Mouse (Mus musculus): ENCODE measurements around the gene Ppfibp2.

Ppfibp2 gene

GRCm38 (mm10) chr7:107594857-107595402 is at the start of gene Ppfibp2:
Gene Ppfibp2, plus strand, starts transcription at chr7:107595207.
- DNase-seq = peak; percentile 92 to 97

- DNase-seq = no peak
Observed at GRCm38 (mm10) chr7:107547872-107548271, 47.1 kb upstream of the Ppfibp2 start.

DNA sequence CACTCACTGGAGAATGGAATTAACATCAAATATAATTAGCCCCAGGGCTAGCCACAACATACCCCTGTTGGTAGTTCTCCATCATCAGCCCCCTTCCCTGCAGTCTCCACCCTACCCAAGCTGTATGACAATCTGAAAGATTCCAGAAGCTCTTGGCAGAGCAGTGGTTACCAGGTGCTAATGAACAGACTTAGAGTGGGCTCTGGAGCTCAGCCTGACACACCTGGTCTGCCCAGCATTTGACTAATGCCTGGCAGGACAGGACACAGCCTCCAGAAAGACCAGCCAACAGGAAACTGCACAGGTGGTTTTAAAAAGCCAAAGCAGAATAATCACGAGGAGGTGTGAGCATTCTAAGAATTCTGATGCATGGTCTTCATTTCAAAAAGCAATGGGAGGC is 41.5 kb upstream of the Ppfibp2 start:
- no peak for DNase-seq

GRCm38 (mm10) chr7:107555906-107556305 is 39.1 kb upstream of the Ppfibp2 start:
- DNase-seq = no peak

- no peak for DNase-seq
Observed at GRCm38 (mm10) chr7:107560675-107561074, 34.3 kb upstream of the Ppfibp2 start.

DNA sequence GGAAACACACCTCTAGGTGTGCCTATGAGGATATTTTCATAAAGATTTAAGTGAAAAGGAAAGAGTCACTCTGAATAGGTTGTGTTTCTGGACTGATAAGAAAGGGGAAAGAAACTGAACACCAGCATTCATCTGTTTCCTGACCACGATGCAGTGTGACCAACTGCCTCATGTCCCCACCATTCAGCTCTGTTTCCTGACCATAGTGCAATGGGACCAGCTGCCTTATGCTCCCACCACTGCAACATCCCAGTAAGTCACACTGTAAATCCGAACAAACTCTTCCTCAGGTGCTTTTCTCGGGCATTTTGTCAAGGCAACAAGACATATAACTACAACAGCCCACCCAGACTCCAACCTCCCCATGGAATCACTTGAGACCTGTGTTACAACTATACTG is 33.4 kb upstream of the Ppfibp2 start:
- DNase-seq = no peak

DNA sequence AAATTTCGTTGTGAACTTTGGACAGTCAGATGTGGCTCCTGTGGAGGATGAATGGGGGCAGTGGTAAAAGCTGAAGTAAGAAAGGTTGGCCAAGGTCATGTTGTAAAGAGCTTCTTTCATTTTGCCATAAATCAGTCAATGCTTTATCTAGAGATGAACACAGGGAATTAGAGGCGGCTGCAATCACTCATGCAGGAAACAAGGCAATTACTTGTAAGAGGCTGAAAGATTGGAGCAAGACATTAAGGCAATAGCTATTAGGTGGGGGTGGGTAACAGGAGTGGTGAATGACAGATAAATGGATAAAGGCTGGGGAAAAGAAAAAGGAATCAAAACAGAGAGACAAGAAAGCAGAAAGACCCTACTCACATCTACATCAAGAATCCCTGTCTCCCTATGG is 31.3 kb upstream of the Ppfibp2 start:
- no peak for DNase-seq

- DNase-seq = no peak
Observed at GRCm38 (mm10) chr7:107567261-107567671, 27.7 kb upstream of the Ppfibp2 start, which contains the start of gene Olfml1. Gene Olfml1, plus strand, starts transcription at chr7:107567446.

DNA sequence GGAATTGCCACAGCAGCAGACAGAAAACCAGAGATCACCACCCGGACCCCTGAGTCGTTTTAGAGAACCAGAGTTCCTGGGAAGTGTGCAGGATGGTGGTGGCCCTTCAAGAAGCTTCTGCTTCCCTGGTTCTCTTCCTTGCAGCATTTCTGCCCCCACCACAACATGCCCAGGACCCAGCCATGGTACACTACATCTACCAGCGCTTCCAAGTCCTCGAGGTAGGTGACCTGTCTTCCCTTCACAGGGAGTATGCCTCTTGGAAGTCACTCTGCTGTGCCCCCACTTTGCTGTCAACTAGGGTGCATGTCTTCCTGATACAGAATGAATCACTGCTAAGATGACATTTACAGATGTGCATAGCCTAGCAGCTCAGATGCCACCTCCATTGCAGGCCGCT is 27.3 kb upstream of the Ppfibp2 start:
- DNase-seq = no peak

DNA sequence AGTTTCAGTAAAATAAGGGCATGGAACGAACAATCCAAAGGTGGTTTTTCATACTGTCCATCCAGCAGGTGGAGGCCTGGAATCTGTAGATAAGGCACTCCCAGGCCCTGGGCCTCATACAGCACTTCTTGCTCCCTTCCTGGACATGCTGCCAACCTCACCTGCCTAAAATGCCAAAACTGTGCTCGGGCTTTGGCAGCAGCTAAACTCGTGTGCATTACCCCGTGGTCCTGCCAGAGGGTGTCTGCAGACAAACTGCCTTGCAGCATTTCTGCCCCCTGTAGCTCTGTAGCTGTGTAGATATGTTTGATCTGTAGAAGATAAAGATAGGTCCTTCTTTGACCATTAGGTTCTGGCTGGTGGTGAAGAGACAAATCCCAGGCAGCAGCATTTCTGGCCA is 26.0 kb upstream of the Ppfibp2 start:
- no peak for DNase-seq

DNA sequence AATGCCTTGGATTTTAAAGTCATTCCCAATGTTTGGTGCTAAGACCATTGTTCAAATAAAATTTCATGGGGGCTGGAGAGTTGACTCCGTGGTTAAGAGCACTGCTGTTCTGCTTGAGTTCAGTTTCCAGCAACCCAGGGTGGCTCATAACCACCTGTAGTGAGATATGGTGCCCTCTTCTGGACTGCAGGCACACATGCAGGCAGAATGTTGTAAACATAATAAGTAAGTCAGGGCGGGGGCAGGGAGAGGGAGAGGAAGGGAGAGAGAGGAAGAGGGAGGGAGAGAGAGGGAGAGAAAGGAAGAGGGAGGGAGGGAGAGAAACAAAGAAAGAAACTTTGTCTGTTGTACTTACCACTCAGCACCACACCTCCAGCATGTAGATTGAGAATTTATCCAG is 21.2 kb upstream of the Ppfibp2 start:
- DNase-seq = no peak

DNA sequence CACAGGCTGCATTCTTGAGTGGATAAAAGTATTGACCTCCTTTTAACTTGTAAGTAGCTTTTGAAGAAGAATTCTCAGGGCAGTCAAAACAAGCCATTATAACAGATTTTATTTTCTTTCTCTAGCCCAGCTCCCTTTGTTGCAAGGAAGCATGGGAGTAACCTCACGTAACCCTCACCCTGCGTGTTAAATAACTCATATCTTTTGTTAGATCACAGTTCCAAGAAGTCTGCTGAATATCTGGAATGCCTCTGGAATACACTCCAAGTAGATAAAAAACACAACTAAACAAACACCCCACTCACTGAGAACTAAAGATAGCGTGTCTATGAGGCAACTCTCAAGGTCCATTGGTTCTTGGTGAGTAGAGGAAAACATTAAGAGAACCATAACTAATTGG is 20.7 kb upstream of the Ppfibp2 start:
- no peak for DNase-seq

GRCm38 (mm10) chr7:107592641-107593040 is 2.4 kb upstream of the Ppfibp2 start:
- no peak for DNase-seq

DNA sequence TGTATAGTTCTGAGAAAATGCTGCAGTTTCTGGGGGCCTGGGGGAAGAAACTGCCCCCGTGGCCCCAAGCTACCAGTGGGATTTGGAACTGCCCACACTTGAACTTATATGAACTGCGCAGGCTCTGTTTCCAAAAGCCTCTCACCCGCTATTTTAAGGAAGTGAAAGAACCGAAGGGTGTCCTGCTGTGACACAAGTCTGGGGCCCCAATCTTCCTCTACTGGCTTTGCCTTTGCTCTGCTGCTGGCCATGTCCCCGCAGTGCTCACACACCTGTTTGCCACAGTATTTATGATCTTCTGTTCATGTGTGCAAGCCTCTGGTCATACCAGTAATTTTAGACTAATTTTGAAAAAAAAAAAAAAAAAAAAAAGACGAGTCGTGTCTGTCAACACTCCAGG is 1.1 kb upstream of the Ppfibp2 start:
- DNase-seq = peak; percentile 48 to 49

- DNase-seq = peak; percentile 50 to 57
Observed at GRCm38 (mm10) chr7:107594325-107594856, 616 bp upstream of the Ppfibp2 start.

GRCm38 (mm10) chr7:107595426-107595825 is 419 bp downstream of the Ppfibp2 start:
- DNase-seq = no peak

- no peak for DNase-seq
Observed at GRCm38 (mm10) chr7:107596753-107597152, 1.7 kb downstream of the Ppfibp2 start.

- DNase-seq = no peak
Observed at GRCm38 (mm10) chr7:107597956-107598355, 2.9 kb downstream of the Ppfibp2 start.

- DNase-seq = no peak
Observed at GRCm38 (mm10) chr7:107600651-107601050, 5.6 kb downstream of the Ppfibp2 start.

DNA sequence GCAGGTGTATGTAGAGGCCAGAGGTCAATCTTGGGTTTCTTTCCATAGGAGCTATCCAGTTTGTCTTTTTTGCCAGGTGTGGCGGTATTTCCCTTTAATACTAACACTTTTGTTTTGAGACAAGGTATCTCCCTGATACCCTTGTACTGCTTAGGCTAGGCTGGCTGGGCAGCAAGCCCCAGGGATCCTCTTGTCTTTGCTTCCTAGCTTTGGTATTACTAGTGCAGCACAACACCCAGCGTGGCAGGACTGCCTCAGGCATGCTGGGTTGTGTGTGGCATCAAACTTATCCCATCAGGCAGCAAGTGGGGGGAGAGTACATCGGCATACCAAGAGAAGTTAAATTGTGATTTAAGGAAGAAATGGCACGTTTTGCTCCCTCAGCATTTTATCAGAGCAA is 7.5 kb downstream of the Ppfibp2 start:
- DNase-seq = no peak

DNA sequence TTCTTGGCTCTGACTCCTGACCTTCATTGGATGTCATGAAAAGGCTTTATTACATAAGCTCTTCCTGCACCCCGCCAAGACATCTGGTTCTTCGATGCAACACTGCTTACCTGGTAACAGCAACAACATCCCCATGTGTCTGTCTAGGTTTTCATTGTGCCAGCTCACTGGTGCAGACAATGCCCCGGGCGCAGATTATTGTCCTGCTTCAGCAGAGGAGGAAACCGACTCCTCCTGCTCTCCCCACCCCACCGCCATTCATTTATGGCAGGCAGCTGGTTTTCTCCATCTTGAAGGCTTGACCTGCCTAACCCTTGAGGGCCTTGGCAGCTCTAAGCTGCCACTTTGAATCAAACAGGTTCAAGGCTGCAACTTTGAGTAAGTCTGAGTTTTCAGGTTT is 7.9 kb downstream of the Ppfibp2 start:
- no peak for DNase-seq

- DNase-seq = no peak
Observed at GRCm38 (mm10) chr7:107607766-107608165, 12.8 kb downstream of the Ppfibp2 start.

DNA sequence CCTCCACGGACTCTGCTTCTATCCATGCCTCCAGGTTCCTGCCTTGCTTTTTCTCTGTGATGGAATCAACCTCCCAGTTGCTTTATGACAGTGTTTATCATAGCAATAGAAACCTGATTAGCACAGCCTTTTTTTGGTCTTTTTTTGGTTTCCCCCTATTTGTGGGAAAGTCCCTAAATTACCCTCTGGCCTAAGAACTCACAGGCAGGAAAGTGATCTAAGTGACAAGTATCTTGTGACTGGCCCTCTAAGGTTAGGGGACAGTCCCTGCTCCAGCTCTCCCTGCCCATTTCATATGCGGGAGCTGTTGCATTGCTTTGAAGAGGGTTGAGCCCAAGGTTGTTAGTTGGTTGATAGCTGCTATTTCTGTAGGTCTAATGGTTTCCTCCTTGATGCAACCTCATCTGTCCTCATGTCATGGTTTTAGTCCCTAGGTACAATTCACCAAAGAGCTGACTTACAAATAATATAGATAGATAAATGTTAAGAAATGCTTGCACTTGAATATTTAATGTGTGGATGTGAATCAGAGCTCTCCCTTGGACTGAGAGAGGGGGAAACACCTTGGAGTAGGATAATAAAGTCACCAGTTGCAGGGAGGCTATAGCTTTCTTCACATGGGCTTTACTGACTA is 14.7 kb downstream of the Ppfibp2 start:
- DNase-seq = no peak

DNA sequence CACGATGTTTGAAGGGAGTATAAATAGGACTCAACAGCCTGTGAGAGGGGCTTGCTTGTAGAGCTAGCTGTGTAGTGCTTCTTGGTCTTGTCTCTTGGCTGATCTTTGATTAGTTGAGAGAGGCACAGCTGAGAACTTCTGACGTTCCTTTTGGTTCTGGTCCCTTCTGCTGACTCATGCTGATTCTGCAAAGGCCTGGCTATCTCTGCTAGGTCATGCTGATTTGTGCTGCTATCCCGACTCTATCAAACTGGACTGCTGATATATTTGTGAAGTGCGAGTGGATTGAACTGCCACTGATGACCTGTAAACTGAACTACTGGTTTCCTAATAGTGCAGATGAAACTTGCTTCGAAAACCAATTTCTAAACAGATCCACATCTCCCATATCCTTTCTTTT is 15.9 kb downstream of the Ppfibp2 start:
- DNase-seq = no peak
